Mouse (Mus musculus): ENCODE data around the gene Dpep3. TPM values are rescaled to one million over a fixed set of nuclear protein-coding genes. Genes with fewer than 3 reads are reported as not detected.
"Not testable (repeated sequence)": the region's sequence is repeated elsewhere in the genome, so short reads cannot be mapped to it uniquely, and the experiment has no call there.

The Dpep3 gene
- not detected for total RNA-seq (2022)

DNA sequence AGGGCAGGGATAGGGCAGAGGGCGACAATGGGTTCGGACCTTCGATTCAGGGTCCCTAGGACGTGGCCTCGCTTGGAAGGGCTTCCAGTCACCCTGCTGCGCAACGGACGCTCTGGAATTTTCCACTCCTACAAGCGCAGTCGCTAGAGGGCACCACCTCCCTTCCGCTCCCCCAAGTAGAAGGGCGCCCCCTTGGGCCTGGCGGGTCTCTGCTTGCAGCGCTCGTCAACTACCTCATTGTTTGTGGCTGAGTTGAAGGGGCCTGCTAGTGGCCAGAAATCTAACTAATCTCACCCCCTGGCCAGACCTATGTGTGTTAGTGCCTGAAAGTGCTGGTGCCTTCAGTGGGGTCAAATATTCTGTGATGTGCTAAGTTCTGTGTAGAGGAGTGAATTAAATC, at the start of gene Dpep3:
TSS of gene Dpep3 (minus strand) at position 105 of the 400 bp plus-strand sequence.
- DNase-seq (ENCODE audit: low spot score in 2 of 2): no peak

DNA sequence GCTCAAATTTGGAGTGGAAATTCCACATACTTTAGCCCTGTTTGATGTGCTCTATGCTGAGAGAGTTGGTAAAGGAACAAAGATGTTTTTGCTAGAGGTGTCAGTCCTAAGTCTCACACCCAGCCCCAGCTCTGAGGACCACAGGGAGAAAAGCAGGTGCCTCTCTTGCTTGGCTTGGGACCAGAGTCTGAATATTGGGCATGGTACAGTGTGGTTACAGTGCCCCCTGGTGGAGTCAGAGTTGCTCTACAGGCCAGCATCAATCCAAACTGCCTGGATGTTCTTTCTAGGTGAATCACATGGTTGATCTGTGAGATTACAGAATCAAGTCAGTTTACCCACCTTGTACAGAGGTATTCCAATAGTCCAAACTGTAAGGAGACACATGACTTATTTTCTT, 43.3 kb upstream of the Dpep3 start:
- DNase-seq (ENCODE audit: low spot score in 2 of 2): peak; percentile 58 to 80

DNA sequence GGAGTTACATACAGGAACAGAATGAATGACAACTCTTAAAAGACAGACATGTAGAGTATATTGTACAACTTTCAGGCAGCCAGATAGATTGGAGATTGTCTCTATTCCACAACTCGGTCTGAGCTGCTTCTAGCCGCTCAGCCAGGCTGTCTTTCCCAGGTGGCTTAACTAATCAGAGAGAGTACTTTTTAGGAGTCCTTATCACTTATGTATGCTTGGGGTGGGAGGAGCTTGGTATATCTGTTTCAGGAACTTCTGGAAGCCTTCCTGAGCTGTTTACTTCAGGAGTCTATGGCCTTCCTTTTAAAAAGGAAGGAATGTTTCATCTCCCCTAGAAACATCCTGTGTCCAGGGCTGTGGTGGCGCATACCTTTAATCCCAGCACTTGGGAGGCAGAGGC, 38.8 kb upstream of the Dpep3 start:
- DNase-seq (ENCODE audit: low spot score in 2 of 2): no peak

DNA sequence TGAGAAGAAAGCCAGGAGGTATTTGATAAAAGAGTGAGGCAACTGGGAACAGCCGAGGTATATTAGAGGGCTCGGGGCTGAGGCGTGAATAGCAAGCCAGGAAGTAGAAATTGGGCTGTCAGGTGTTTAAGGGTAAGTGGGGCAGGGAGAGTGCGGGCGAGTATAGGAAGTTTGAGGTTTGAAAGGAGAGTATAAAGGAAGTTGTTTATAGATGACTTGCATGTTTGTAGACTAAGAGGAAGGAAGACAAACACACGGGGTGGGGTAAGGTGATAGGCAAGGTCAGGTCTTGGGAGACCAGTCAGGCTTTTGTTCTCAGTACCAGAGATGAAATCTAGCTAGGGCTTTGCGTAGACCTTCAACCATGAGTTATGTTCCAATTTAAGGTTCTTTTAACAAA, 37.9 kb upstream of the Dpep3 start:
- DNase-seq (ENCODE audit: low spot score in 2 of 2): no peak

DNA sequence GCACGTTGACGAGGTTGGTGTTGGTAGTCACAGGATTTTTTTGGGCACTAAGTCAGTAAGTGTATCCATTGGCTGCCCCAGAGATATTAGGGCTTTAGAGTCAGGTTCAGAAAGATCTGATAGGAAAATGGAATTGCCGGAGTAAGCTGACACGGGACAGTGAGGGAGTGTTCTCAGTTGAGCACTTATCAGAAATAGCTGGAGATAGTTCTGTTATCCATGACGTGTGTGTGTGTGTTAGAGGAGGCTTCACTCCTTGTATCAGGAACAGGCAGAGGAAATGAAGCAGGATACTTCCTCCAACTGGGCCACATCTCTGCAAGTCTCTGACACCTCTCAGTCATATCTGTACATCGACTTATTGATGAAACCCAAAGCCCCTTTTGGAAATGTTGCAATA, 37.1 kb upstream of the Dpep3 start:
- no peak for DNase-seq (ENCODE audit: low spot score in 2 of 2)

DNA sequence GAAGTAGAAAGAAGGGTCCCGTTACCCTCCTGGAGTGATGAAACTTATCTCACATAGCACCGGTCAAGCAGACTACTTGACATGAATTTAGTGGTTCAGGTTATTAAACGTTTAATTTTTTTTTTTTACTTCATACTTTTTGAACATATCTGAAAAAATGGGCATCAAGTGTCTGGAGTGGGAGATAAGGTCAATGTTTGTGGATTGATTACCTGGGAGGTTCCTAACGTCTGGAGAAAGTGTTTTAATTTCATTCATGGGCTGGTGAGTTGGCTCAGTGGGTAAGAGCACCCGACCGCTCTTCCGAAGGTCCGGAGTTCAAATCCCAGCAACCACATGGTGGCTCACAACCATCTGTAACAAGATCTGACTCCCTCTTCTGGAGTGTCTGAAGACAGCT, 33.0 kb upstream of the Dpep3 start:
- DNase-seq (ENCODE audit: low spot score in 2 of 2): not testable (repeated sequence)

DNA sequence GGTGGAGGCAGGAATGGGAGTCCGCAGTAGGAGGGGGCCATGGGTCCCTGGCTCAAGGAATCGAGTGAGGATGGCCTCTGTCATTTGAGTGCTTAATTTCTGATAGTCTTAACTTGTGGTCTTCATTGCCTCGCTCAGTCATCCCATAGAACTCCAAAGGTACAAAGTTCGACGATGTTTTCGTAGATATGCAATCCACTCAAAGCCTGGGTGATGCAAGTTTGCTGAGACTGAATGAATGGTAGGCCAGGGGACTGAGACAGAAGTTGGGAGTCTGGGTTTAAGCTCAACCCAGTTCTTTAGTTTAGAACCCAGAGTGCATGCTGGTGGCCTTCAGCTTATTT, 32.4 kb upstream of the Dpep3 start, which contains the start of gene Ddx28:
TSS of gene Ddx28 (minus strand) at position 240 of the 344 bp plus-strand sequence.
- no peak for DNase-seq (ENCODE audit: low spot score in 2 of 2)

DNA sequence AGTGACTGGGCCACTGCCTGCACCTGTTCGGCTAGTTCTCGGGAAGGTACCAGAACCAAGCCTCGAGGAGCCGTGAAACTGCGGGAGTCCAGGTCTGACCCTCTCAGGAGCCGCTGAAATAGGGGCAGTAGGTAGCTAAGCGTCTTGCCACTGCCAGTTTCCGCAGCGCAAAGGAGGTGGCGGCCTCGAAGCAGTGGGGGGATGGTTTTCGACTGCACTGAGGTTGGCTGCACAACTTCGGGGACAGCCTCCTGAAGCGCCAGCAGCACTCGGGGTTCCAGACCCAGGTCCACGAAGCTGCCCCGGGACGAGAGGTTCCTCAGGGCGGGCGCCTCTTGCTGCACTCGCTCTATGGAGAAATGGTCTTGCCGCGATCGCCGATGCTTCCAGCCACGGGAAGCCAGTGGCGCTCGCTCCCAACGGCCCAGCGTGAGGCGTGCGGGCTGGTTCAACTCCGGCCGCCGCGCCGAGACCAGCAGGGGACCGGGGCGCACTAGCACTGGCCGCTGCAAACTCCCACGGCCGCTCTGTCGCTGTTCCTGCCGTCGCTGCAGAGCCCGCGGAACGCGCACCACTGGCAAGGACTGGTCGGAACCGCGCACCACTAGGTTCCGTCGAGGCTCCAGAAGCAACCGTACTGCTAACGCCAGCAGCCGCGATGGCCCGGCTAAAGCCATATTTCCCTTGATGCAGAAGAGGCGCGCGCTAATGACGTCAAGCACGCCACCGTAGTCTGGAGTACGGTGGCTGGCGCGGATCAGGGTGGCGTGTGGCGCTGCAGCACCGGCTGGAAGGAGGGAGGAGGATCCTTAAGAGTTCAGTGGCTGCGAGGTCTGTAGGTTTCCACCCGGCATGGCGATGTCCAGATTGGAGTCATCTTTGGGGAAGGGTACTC, 31.8 kb upstream of the Dpep3 start:
- peak; percentile 88 to 92 for DNase-seq (ENCODE audit: low spot score in 2 of 2)

DNA sequence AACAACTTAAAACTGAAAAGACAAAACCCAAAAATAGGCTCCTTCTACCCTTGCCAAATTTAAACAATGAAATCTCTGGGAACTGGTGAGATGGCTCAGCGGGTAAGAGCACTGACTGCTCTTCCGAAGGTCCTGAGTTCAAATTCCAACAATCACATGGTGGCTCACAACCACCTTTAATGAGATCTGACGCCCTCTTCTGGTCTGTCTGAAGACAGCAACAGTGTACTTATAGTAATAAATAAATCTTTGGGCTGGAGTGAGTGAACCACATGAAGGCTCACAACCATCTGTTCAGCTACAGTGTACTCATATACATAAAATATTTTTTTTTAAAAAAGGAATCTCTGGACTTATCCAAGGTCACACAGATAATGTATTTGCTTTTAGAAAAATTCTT, 28.7 kb upstream of the Dpep3 start:
- not testable (repeated sequence) for DNase-seq (ENCODE audit: low spot score in 2 of 2)

DNA sequence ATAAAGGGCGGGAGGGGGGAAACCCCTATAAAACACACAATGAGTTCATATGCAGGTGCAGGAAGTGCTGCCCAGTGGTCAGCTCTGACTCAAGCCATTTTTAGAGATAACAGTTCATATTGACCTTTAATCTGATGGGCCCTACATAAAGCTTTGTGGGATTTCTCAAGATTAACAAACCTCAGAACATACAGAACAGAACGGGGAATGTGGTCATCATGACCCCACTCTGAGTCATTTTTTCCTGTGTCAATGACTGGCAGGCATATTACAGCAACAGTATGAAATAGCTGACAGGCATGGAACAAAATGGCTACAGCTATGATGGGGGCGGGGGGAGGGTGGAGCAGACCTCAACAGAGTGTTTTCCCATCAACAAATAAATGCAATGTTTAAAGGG, 27.9 kb upstream of the Dpep3 start:
- DNase-seq (ENCODE audit: low spot score in 2 of 2): no peak

DNA sequence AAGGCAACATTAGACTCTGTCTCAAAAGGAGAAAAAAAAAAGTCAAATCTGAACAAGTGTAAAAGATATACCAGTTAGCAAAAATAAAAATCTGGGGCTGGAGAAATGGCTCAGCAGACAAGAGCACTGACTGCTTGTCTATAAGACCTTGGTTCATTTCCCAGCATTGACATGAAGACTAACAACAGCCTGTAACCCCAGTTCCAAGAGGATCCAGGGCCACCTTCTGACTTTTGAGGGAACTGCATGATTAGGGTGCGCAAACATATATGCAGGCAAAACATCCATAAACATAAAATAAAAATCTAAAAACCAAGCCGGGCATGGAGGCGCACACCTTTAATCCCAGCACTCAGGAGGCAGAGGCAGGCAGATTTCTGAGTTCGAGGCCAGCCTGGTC, 27.2 kb upstream of the Dpep3 start:
- no peak for DNase-seq (ENCODE audit: low spot score in 2 of 2)

DNA sequence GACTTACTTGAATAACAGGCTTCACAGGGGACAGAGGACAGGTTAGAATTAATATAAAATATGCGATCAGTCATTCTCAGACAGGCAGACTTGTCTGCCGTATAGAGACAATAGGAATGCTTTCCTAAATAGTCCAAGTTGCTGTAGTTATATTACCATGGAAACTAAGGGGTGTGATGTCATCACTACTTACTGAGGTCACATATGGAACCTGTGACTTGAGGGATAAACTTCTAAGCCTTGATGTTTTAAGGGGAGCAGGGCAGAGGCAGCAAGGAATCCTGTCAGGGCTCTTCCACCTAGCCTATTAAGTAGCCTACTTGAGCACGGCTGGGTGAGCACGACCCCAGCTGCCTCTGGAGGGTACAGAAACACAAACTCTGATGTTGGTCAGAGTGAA, 26.6 kb upstream of the Dpep3 start, which contains the start of gene Dpep2nb:
TSS of gene Dpep2nb (minus strand) at position 101 of the 400 bp plus-strand sequence.
- no peak for DNase-seq (ENCODE audit: low spot score in 2 of 2)

DNA sequence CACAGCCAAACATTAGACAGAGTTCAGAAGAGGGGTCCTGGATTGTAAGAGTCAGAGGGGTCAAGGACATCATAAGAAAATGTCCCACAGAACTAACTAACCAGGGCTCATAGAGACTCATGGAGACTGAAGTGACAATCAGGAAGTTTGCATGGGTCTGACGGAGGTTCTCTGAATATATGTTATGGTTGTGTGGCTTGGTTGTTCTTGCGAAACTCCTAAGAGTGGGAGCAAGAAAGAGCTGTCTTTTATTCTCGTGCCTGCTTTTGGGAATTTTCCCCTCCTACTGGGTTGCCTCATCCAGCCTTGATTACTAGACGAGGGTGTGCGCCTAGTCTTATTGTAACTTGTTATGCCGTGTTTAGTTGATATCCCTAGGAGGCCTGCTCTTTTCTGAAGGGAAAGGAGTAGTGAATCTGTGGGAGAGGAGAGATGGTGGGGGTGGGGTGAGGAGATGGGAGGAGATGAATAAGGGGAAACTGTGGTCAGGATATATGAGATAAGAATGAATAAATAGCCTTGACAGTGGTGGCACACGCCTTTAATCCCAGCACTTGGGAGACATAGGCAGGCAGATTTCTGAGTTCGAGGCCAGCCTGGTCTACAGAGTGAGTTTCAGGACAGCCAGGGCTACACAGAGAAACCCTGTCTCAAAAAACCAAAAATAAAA, 25.4 kb upstream of the Dpep3 start:
- DNase-seq (ENCODE audit: low spot score in 2 of 2): no peak

DNA sequence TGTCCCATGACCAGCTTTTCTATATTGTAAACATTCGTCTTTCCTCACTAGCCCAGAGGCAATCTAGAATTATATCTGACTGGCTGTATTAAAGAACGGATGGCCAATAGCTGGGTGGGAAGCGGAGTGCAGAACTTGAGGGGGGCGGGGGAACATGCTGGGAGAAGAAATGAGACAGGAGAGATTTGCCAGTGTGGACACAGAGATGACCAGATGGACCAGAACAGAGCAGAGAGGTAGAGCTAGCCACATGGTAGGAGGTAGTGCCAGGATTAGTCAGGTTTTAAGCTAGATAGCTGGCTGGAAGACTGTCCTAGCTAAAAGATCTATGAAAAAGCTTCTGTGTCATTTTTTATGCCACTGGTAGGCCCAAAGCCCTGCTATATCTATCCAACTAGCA, 22.7 kb upstream of the Dpep3 start:
- no peak for DNase-seq (ENCODE audit: low spot score in 2 of 2)

DNA sequence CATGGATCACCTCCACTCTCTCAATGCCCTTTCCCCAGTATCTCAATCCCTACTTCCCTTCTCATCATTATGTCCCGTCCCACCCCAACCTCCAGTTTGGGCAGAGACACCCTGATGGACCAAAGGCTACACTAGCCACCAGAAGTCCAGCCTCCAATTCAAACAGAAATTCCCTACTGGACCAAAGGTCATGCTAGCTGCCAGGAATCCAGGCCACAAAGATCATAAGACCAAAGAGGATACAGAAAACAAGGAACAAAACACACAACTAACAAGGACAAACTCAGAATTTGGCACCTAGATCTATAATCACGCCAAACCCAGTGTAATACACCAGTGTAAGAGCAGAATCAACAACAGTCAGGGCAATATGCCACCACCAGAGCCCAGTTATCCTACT, 19.7 kb upstream of the Dpep3 start:
- no peak for DNase-seq (ENCODE audit: low spot score in 2 of 2)

DNA sequence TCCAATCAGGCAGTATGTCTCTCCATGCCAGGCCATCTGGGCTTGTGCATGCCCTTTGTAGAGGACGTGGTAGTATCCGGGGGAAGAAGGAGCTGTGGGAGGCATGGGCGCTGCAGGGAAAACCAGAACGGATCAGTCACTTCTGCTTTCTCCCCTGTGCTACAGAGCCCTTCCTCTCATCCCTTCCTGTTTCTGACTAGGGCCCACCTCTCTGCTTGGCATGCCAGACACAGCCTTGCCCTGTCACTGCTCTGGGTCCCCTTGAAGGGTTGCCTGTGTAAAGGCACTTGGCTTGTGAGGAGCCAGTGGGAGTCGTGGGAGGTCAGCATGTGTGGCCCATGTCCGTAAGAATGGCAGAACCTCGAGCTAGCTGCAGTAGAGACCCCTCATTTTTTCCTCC, 17.1 kb upstream of the Dpep3 start:
- no peak for DNase-seq (ENCODE audit: low spot score in 2 of 2)

DNA sequence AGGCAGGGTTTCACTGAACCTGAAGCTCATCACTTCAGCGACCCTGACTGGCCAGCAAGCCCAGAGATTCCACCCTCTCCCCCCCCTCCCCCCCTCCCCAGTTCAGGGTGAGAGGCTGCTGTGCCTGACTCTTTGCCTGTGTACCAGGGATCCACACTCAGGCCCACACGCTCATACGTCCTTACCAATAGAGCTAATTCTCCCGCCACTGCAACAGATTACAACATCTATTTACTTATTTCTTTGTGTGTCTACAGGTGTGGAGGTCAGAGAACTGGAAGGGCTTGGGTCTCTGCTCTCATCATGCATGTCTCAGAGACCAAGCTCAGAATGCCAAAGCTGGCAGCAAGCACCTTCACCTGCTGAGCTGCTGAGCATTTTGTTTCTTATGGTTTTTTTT, 14.0 kb upstream of the Dpep3 start:
- DNase-seq (ENCODE audit: low spot score in 2 of 2): no peak

DNA sequence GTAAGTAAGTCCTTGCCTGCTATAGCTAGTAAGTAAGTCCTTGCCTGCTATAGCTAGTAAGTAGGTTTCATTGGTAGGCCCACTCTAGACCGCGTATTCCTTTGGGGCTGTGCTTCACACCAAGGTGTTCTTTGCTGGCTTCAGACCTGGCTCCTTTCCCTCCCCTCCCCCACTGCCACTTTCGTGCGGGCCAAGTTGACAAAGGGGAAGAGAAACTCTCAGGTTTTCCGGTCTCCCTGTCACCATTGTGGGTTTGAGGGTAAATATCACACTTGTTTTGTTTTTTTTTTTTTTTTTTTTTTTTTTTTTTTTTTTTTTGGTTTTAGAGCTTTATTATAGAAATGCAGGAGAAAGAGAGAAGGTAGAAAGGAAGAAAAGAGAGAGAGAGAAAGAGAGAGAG, 13.3 kb upstream of the Dpep3 start:
- DNase-seq (ENCODE audit: low spot score in 2 of 2): no peak

DNA sequence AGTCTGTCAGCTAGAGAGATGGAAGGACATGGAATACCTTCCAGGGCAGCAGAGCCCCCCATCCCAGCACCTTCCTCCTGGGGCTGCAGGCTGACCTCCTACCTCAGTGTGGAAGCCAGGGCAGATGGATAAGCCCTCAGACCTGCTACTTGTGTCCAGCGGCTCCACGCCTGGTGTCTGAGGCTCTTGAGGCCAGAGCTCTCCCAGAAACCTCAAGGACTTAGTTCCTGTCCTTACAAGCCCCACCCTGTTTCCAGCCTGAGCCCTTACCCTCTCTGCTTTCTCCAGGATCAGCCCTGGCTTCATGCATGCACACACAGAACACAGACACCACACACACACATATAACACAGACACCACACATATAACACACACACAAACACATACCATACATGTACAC, 12.3 kb upstream of the Dpep3 start:
- DNase-seq (ENCODE audit: low spot score in 2 of 2): no peak

DNA sequence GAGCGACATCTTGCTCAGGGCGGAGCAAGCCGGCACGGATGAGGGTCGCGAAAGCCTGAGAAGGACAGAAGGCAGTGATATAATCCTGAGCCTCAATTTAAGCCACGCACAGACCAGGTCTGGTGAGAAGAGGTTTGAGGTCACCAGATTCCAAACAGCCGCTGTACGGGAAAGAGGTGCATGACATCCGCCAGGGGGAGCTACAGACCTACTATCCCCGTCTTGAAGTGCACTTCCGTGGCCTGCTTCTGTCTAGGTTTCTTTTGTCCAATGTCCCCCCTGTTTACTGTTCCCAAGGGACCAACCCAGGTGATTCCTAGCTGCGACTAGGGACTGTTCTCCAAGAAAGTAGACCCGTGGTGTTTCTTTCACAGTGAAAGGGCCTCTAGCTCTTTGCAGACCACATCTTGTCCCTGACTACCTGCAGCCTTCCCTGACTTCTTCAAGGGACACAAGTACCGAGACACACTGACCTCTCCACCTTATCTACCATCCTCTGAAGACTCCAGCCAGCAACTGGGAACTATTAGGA, 11.7 kb upstream of the Dpep3 start, which contains the start of gene Dus2:
TSS of gene Dus2 (plus strand) at position 482 of the 532 bp plus-strand sequence.
- peak; percentile 37 to 65 for DNase-seq (ENCODE audit: low spot score in 2 of 2)

DNA sequence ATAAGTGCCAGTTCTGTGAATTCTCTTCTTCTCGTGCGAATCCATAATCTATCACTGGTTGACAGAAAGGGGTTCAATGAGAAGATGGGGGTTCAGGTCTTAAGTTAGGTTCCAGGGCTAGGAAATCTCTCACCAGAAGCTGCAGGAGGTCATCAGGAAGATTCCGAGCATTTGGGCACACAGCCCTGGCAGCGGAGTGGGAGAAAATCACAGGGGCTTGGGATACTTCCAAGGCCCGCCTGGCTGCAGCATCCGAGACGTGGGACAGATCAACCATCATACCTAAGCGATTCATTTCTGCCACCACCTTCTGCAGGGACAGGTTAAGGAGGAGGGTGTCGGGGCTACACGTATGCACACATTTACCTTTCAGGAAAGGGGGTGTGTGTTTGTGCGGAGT, 9.3 kb upstream of the Dpep3 start:
- no peak for DNase-seq (ENCODE audit: low spot score in 2 of 2)

DNA sequence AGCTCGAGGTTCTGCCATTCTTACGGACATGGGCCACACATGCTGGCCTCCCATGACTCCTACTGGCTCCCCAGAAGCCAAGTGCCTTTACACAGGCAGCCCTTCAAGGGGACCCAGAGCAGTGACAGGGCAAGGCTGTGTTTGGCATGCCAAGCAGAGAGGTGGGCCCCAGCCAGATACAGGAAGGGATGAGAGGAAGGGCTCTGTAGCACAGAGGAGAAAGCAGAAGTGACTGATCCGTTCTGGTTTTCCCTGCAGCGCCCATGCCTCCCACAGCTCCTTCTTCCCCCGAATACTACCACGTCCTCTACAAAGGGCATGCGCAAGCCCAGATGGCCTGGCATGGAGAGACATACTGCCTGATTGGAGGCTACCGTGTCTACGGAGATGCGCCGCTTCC, 4.2 kb upstream of the Dpep3 start:
- DNase-seq (ENCODE audit: low spot score in 2 of 2): not testable (repeated sequence)
